Mouse (Mus musculus): ENCODE data around the gene Wdr90. TPM values are rescaled to one million over a fixed set of nuclear protein-coding genes. Genes with fewer than 3 reads are reported as not detected.

Wdr90 gene
- 34.5 and 45.0 TPM in 2 replicates for polyA plus RNA-seq (2012; rRNA removed)

DNA sequence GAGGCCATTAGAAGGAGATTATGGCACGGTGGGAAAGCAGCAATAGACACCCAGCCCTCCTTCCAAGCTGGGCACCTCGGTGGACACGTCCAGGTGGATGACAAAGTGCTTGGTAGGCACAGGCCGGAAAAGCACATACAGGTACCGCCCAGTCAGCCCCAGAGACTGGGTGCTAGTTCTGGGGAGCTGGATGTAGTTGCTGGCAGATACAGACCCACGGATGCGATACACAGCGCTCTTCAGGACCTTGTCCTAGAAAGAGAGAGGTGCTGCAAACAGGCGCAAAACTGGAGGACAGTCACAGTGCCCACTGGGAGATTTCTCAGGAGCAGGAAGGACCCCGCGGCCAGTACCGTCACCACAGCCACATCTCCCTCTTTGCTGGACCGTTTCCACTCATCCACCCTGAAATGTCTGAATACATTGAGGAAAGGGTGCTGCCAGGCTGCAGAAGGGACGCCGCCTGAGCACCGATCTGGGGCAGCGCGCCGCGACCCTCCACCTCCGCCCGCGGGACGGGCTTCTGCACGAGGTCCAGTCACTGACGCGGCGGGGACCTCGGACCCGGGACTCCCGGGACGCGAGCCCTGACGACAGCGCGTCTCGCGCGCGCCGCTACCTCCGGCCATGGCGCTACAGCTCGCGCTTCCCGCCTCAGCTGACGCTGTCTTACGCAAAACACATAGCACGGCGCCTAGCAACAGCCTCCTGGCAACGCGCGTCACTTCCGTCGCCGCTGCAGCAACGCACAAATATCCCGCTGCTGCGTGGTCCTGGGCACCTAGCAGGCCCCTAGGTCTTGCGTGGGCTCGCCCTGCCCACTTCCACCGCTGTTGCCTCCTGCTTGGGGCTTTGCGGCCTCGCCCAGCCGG, at the start of gene Wdr90:
Gene Wdr90 (minus strand): TSS at position 670 of the 872 bp plus-strand sequence.
- WGBS: 4% methylated on average over 63 of the region's 65 CpGs
- no peaks in the 10 kb centered on the region for H3K27me3 ChIP-seq (ENCODE audit: control insufficient read depth, insufficient read depth, low read length)
- H3K27ac ChIP-seq (ENCODE audit: insufficient read depth, low read length): peak within 1 kb of the TSS; percentile 66
- peak; percentile 85 to 88 for DNase-seq (ENCODE audit: low read depth in 1 of 2, low spot score in 2 of 2)
- peak within 1 kb of the TSS; percentile 67 for H3K4me3 ChIP-seq (ENCODE audit: extremely low read depth, insufficient read depth, insufficient read length)
- peaks cover 3% of the 10 kb centered on the region; the same call in 1 of the 2 replicates for H3K4me1 ChIP-seq (ENCODE audit: control insufficient read depth, insufficient read depth, insufficient read length)
- no peak for TF ChIP-seq CTCF (IDR thresholded peaks at IDR 0.05; ENCODE audit: extremely low read depth, insufficient read depth, insufficient read length, insufficient replicate concordance)
- TF ChIP-seq POLR2A (IDR thresholded peaks at IDR 0.05; ENCODE audit: low read depth, low read length): 0 out of 2 replicates have a peak, but pooled peaks have one; percentile 21
- no peaks in the 10 kb centered on the region for H3K36me3 ChIP-seq (ENCODE audit: control insufficient read depth, insufficient read depth, low read length)

DNA sequence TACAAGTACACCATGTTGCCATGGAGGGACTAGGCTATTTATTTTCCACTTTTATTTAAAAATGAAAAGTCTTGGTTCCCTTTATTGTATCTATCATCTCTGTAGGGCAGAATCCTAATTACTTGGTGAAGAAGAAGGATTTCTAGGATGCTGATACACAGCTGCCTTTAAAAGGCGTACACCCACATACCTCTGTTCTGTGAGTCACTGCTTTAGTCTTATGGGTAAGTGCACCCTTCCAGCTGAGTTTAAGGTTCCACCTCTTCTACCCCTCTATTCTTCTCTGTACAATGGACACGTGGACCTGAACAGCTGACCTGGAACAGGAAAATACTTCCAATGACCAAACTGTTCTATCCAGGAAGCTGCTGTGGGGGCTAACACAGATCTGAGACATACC, 46.3 kb upstream of the Wdr90 start:
- WGBS: 92% methylated on average over 2 of the region's 2 CpGs
- Histone ChIP-seq H3K36me3 (ENCODE audit: control insufficient read depth, insufficient read depth, low read length) (no peaks in the 10 kb centered on the region), H3K27me3 (ENCODE audit: control insufficient read depth, insufficient read depth, low read length) (no peaks in the 10 kb centered on the region), H3K4me1 (ENCODE audit: control insufficient read depth, insufficient read depth, insufficient read length) (no peaks in the 10 kb centered on the region; the same call in 1 of the 2 replicates), H3K27ac (ENCODE audit: insufficient read depth, low read length) (no peak overlapping the region), H3K4me3 (ENCODE audit: extremely low read depth, insufficient read depth, insufficient read length) (no peak overlapping the region)
- no peak for DNase-seq (ENCODE audit: low read depth in 1 of 2, low spot score in 2 of 2)
- TF ChIP-seq CTCF (IDR thresholded peaks at IDR 0.05; ENCODE audit: extremely low read depth, insufficient read depth, insufficient read length, insufficient replicate concordance) (no peak), POLR2A (IDR thresholded peaks at IDR 0.05; ENCODE audit: low read depth, low read length) (no peak)

DNA sequence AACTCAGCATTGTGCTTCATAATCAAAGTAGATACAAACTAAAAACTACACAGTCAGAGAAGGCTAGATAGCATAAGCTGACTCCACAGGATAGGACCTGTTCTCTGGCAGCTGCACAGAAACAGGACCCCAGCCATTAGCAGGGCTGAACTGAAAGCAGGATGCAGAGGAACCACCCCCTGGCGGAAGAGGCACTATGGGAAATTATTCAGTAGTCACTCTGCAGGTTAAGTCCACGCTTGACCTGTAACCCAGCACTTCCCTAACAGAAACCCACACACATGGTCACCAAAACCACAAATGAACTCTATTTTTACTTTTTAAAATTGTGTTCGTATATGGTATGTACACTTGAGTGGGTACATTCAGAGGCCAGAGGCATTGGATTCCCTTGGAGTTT, 41.8 kb upstream of the Wdr90 start:
- TF ChIP-seq CTCF (IDR thresholded peaks at IDR 0.05; ENCODE audit: extremely low read depth, insufficient read depth, insufficient read length, insufficient replicate concordance): no peak
- TF ChIP-seq POLR2A (IDR thresholded peaks at IDR 0.05; ENCODE audit: low read depth, low read length): no peak
- Histone ChIP-seq H3K4me3 (ENCODE audit: extremely low read depth, insufficient read depth, insufficient read length) (no peak overlapping the region), H3K27me3 (ENCODE audit: control insufficient read depth, insufficient read depth, low read length) (no peaks in the 10 kb centered on the region), H3K27ac (ENCODE audit: insufficient read depth, low read length) (no peak overlapping the region), H3K36me3 (ENCODE audit: control insufficient read depth, insufficient read depth, low read length) (no peaks in the 10 kb centered on the region; the same call in 1 of the 2 replicates), H3K4me1 (ENCODE audit: control insufficient read depth, insufficient read depth, insufficient read length) (no peaks in the 10 kb centered on the region; the same call in 1 of the 2 replicates)
- DNase-seq (ENCODE audit: low read depth in 1 of 2, low spot score in 2 of 2): peak in 1 of 2 experiments; percentile 42
- WGBS: 27% methylated on average over 3 of the region's 3 CpGs

DNA sequence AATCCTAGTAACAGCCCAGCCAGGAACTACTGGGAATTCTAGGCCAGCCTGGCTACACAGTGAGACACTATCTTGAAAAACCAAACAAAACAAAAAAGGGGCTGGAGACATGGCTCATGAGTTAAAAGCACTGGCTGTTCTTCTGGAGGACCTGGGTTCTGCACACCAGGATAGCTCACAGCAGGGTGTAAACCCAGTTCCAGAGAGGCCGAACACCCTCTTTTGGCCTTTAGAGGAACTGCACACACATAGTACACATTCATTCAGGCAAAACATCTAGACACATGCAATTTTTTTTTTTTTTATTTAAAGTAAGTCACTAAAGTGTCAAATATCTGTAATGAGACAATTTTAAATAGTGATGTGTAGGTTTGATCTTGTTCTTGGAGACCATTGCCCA, 38.9 kb upstream of the Wdr90 start:
- peaks cover 4% of the 10 kb centered on the region; the same call in 1 of the 2 replicates for H3K4me1 ChIP-seq (ENCODE audit: control insufficient read depth, insufficient read depth, insufficient read length)
- 90% methylated on average over 1 of the region's 1 CpGs for WGBS
- no peak overlapping the region for H3K27ac ChIP-seq (ENCODE audit: insufficient read depth, low read length)
- no peak for DNase-seq (ENCODE audit: low read depth in 1 of 2, low spot score in 2 of 2)
- H3K36me3 ChIP-seq (ENCODE audit: control insufficient read depth, insufficient read depth, low read length): no peaks in the 10 kb centered on the region; the same call in 1 of the 2 replicates
- TF ChIP-seq POLR2A (IDR thresholded peaks at IDR 0.05; ENCODE audit: low read depth, low read length) (no peak), CTCF (IDR thresholded peaks at IDR 0.05; ENCODE audit: extremely low read depth, insufficient read depth, insufficient read length, insufficient replicate concordance) (no peak)
- H3K27me3 ChIP-seq (ENCODE audit: control insufficient read depth, insufficient read depth, low read length): no peaks in the 10 kb centered on the region
- no peak overlapping the region for H3K4me3 ChIP-seq (ENCODE audit: extremely low read depth, insufficient read depth, insufficient read length)

DNA sequence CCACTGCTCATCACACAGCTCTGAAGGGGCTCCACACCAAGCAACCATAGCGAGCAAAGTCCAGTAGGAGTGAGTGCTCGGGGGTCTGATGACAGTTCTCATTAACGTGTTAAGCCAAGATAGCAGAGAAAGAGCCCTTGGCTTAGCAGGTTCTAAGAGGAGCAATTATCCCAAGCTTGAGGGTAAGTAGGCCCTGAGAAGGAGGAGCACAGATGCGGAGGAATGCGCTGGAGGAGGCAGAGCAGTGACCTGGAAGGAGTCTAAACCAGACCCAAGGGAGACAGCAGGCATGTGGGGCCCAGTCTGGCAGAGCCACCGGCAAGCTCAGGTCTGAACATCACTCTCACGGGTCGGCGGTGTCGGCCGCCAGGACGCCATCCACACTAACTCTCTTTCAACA, 34.6 kb upstream of the Wdr90 start:
- Histone ChIP-seq H3K27ac (ENCODE audit: insufficient read depth, low read length) (no peak overlapping the region), H3K4me3 (ENCODE audit: extremely low read depth, insufficient read depth, insufficient read length) (no peak overlapping the region), H3K36me3 (ENCODE audit: control insufficient read depth, insufficient read depth, low read length) (no peaks in the 10 kb centered on the region; the same call in none of the 2 replicates), H3K4me1 (ENCODE audit: control insufficient read depth, insufficient read depth, insufficient read length) (0 out of 2 replicates have a peak, but pooled peaks cover 4% of the 10 kb centered on the region), H3K27me3 (ENCODE audit: control insufficient read depth, insufficient read depth, low read length) (no peaks in the 10 kb centered on the region)
- TF ChIP-seq CTCF (IDR thresholded peaks at IDR 0.05; ENCODE audit: extremely low read depth, insufficient read depth, insufficient read length, insufficient replicate concordance): no peak
- no peak for TF ChIP-seq POLR2A (IDR thresholded peaks at IDR 0.05; ENCODE audit: low read depth, low read length)
- WGBS: 95% methylated on average over 12 of the region's 12 CpGs
- no peak for DNase-seq (ENCODE audit: low read depth in 1 of 2, low spot score in 2 of 2)

GRCm38 (mm10) chr17:25895415-25895814, 34.1 kb upstream of the Wdr90 start:
- peaks cover under 1% of the 10 kb centered on the region for H3K36me3 ChIP-seq (ENCODE audit: control insufficient read depth, insufficient read depth, low read length)
- DNase-seq (ENCODE audit: low read depth in 1 of 2, low spot score in 2 of 2): no peak
- H3K27ac ChIP-seq (ENCODE audit: insufficient read depth, low read length): no peak overlapping the region
- H3K4me3 ChIP-seq (ENCODE audit: extremely low read depth, insufficient read depth, insufficient read length): no peak overlapping the region
- 30% methylated on average over 2 of the region's 2 CpGs for whole genome bisulfite sequencing
- 0 out of 2 replicates have a peak, but pooled peaks cover 4% of the 10 kb centered on the region for H3K4me1 ChIP-seq (ENCODE audit: control insufficient read depth, insufficient read depth, insufficient read length)
- TF ChIP-seq POLR2A (IDR thresholded peaks at IDR 0.05; ENCODE audit: low read depth, low read length) (no peak), CTCF (IDR thresholded peaks at IDR 0.05; ENCODE audit: extremely low read depth, insufficient read depth, insufficient read length, insufficient replicate concordance) (no peak)
- H3K27me3 ChIP-seq (ENCODE audit: control insufficient read depth, insufficient read depth, low read length): no peaks in the 10 kb centered on the region
